Mouse (Mus musculus) large intestine, adult 2 months (tissue): Measurements from ENCODE around the gene Slc51b. TPM values are rescaled to one million over a fixed set of nuclear protein-coding genes. Genes with fewer than 3 reads are reported as not detected.

Experiments
- DNase-seq: peaks from one replicate; pipeline ENCODE4 v3.0.0-alpha.2; 2012; ENCODE audit warnings: low read depth, low spot score
- WGBS: fragments of 180-500 bp; shearing (Covaris S2); methylation state at CpG from one replicate; pipeline ENCODE4 v1.1.7; 2018; 5-methylcytosine and 5-hydroxymethylcytosine counted together
- polyA plus RNA-seq: library from polyadenylated mRNA; depleted of rRNA; stranded (reverse); fragments of >200 nt; gene quantifications from 2 replicates; pipeline ENCODE4 v1.2.3, GENCODE M21; 2012; rRNA removed

Slc51b gene
- polyA plus RNA-seq: 67.2 and 87.4 TPM in 2 replicates

DNA sequence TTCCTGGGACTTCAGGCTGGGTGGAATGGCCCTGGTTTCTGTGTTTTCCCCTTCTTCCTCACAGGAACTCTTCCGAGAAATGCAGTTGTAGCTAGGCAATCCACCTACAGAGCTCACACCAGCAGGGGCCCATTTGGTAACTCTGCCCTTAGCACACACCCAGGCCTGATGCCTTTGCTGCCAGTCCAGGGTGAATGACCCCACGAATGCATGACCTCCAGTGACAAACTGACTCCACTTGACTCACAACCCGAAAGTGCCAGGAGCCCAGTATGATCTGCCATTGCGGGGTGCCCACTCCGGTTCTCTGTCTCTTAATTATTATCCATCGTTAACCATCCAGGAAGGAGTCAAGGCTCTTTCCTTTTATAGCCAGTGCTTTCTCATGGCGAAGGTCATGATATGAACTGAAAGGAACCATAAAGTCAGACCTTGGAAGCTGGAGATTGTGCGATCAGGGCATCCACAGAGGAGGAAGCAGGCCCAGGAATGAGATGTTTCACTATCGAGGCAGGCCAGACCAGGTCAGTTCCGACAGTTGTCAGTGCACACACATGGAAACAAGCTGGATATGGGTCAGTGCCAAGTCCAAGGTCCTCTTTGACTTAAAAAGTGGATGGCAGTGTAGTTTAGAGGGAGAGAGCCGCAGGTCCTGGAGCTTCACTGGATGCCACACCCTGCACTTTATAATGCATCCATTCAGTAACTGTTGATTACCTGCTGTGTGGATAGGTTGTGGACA, at the start of gene Slc51b:
Slc51b (minus strand) TSS at position 196 of the 742 bp plus-strand sequence.
- DNase-seq: peak; percentile 84
- 31% methylated on average over 11 of the region's 11 CpGs for WGBS

DNA sequence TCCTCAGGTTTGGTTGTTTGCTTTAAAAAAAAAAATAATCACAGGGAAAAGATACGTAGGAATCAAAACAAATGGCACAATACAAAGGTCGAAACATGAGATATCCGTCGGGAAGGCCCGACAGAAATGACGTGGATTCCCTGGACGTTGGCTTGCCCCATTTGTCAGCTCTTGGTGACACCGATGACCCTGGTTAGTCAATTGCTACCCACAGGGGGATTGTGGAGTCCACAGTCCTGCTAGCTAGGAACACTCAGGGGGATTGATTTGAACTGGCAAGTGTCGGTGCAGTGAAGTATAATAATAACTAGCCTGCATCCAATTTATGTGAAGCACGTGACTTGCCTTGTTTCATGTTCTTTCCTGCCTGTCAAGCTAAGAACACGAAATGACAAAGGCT, 44.9 kb upstream of the Slc51b start:
- no peak for DNase-seq
- WGBS: 77% methylated on average over 11 of the region's 11 CpGs

DNA sequence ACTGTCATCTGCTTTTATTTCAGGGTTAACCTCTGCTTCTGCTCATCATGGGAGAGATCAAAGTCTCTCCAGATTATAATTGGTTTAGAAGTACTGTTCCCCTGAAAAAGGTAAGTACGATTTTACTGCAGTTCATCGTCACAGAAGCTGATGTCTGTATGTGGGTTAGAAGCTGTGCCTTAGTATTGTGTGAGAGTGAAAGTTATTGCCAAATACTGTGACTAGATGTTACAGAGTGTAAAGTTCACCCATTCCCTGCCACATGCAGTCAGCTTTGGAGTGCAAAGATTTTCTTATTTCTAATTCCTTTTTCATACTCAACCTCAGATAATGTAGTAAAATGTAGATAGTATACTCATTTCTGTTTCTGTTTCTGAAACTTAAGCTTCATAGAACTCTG, 42.5 kb upstream of the Slc51b start:
- DNase-seq: no peak
- 79% methylated on average over 2 of the region's 2 CpGs for WGBS

GRCm38 (mm10) chr9:65464161-65464560, 41.4 kb upstream of the Slc51b start:
- no peak for DNase-seq
- whole genome bisulfite sequencing: 82% methylated on average over 6 of the region's 6 CpGs

- no peak for DNase-seq
- 79% methylated on average over 5 of the region's 5 CpGs for WGBS
Observed at GRCm38 (mm10) chr9:65462544-65462943, 39.8 kb upstream of the Slc51b start.

- WGBS: under 1% methylated on average over 53 of the region's 53 CpGs
- peak; percentile 77 for DNase-seq
Observed at GRCm38 (mm10) chr9:65460732-65461442, 38.1 kb upstream of the Slc51b start, which contains the start of gene Spg21. Gene Spg21, plus strand, starts transcription at chr9:65460947.

- WGBS: 59% methylated on average over 3 of the region's 3 CpGs
- DNase-seq: no peak
Observed at GRCm38 (mm10) chr9:65460198-65460597, 37.4 kb upstream of the Slc51b start.

DNA sequence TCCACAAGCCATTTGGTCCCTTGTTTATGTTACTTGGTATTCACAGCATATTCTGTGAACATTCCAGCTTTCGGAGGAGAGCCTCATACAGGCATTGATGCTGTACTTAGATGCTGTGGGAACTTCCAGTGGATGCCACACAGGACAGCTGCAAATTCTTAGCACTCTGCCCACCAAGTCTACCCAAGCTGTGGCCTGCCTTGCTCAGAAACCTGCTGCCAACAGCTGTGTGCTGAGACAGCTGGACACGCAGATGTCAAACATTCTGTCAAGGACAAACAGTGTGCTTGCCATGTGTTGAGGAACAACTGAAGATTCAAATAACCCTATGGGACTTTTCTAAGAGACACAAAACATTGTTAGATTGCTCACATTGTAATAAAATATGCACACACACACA, 36.2 kb upstream of the Slc51b start:
- 75% methylated on average over 2 of the region's 2 CpGs for WGBS
- DNase-seq: no peak

- 92% methylated on average over 6 of the region's 6 CpGs for WGBS
- DNase-seq: no peak
Observed at GRCm38 (mm10) chr9:65447951-65448350, 25.2 kb upstream of the Slc51b start.

GRCm38 (mm10) chr9:65444692-65445091, 21.9 kb upstream of the Slc51b start:
- whole genome bisulfite sequencing: 95% methylated on average over 4 of the region's 4 CpGs
- DNase-seq: no peak

- under 1% methylated on average over 54 of the region's 54 CpGs for WGBS
- DNase-seq: peak; percentile 90
Observed at GRCm38 (mm10) chr9:65435671-65436301, 13.0 kb upstream of the Slc51b start, which contains the start of gene Mtfmt. Gene Mtfmt, plus strand, starts transcription at chr9:65435782.

GRCm38 (mm10) chr9:65435211-65435610, 12.5 kb upstream of the Slc51b start:
- DNase-seq: no peak
- 60% methylated on average over 4 of the region's 4 CpGs for WGBS

GRCm38 (mm10) chr9:65434140-65434539, 11.4 kb upstream of the Slc51b start:
- 69% methylated on average over 5 of the region's 5 CpGs for WGBS
- DNase-seq: no peak

- DNase-seq: peak; percentile 80
Observed at GRCm38 (mm10) chr9:65432236-65432635, 9.5 kb upstream of the Slc51b start.

DNA sequence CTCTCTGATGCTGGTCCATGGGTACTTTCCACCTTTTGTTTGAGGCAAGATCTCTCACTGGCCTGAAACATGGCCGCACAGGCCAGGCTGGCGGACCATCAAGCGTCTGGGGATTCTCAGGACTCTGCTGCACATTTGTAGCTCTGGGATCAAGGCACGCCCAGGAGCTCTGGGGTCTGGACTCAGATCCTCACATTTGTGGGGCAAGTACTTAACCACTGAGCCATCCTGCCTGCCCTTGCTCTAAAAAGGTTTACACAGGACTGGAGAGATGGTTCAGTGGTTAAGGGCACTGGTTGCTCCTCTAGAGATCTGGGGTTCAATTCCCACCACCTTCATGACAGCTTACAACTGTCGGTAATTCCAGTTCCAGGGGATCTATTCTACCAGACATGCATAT, 8.2 kb upstream of the Slc51b start:
- WGBS: 92% methylated on average over 5 of the region's 5 CpGs
- DNase-seq: no peak

More at GRCm38 (mm10) chr9:65432236-65432635, 9.5 kb upstream of the Slc51b start:
- WGBS: 3% methylated on average over 3 of the region's 3 CpGs

- no peak for DNase-seq
Observed at GRCm38 (mm10) chr9:65430401-65430800, 7.6 kb upstream of the Slc51b start.

GRCm38 (mm10) chr9:65428003-65428402, 5.2 kb upstream of the Slc51b start:
- DNase-seq: no peak
- 80% methylated on average over 5 of the region's 5 CpGs for WGBS

DNA sequence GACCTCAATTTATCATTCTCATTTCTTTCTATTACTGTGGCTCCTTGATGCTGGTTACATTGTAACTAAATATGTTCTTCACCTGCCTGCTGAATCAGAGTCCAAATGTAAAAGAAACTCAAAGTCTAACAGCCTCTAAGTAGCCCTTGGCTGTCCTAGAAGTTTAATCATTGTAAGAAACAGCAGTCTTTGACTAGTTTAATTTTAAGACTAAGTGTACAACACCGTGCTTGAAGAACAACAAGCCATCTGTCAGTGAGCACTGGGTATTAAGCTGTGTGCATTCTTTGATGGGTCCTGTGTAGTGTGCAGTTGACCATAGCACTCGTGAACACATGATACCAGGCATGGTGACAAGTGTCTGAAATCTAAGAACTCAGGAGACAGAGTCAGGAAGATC, 4.8 kb upstream of the Slc51b start:
- no peak for DNase-seq
- 30% methylated on average over 2 of the region's 2 CpGs for WGBS

- 12% methylated on average over 3 of the region's 3 CpGs for WGBS
- peak; percentile 64 for DNase-seq
Observed at GRCm38 (mm10) chr9:65424393-65424792, 1.6 kb upstream of the Slc51b start.

DNA sequence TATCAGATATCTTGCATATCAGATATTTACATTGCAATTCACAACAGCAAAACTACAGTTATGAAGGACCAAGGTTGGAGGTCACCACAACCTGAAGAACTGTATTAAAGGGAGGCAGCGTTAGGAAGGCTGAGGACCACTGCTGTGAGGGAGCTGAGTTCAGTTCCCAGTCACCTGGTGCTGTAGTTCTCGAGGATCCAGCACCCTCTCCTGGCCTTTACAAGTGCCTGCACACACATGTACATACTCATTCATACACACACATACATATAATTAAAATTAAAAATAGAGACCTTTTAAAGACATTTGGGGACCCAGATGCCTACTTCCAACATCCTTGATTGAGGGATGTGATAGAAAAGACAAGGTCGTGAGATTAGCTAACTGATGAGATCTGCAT, 3.1 kb downstream of the Slc51b start:
- 87% methylated on average over 3 of the region's 3 CpGs for WGBS
- no peak for DNase-seq
